Mouse (Mus musculus) liver, embryonic 11.5 days (tissue): Measurements from ENCODE around the gene Scaf1. TPM values are rescaled to one million over a fixed set of nuclear protein-coding genes. Genes with fewer than 3 reads are reported as not detected.
A peak's percentile ranks its signal among the peaks of the same experiment; 100 is the strongest.
"Not testable (repeated sequence)": the region's sequence is repeated elsewhere in the genome, so short reads cannot be mapped to it uniquely, and the experiment has no call there.

ENCODE experiments used
- ATAC-seq: fragments of 200-750 bp; cut with Nextera tagmentation; replicated peaks from 2 replicates; pipeline ENCODE4 v1.8.0; 2017; ENCODE audit warnings: moderate number of reproducible peaks, mild to moderate bottlenecking, moderate TSS enrichment, moderate library complexity; ENCODE audit not compliant: low FRiP score
- DNase-seq: peaks from one replicate; pipeline ENCODE4 v3.0.0-alpha.2; 2017; ENCODE audit warnings: low spot score
- H3K27ac ChIP-seq: fragments of 300-500 bp; sonication (generic); 2 replicates; pipeline ENCODE4 v1.5.1; 2014; ENCODE audit warnings: mild to moderate bottlenecking, low read depth, low read length, control low read depth
- H3K27me3 ChIP-seq: fragments of 300-500 bp; sonication (generic); replicated peaks from 2 replicates; pipeline ENCODE4 v1.6.1; 2014; ENCODE audit warnings: low read length, mixed read lengths; ENCODE audit not compliant: control insufficient read depth, insufficient read depth
- H3K36me3 ChIP-seq: fragments of 300-500 bp; sonication (generic); 2 replicates; pipeline ENCODE4 v1.6.1; 2014; ENCODE audit warnings: mild to moderate bottlenecking, low read length, moderate library complexity, mixed read lengths; ENCODE audit not compliant: control insufficient read depth, insufficient read depth
- H3K4me1 ChIP-seq: fragments of 300-500 bp; sonication (generic); replicated peaks from 2 replicates; pipeline ENCODE4 v1.6.1; 2014; ENCODE audit warnings: low read length, mixed read lengths; ENCODE audit not compliant: control insufficient read depth, insufficient read depth
- H3K4me2 ChIP-seq: fragments of 300-500 bp; sonication (generic); 2 replicates; pipeline ENCODE4 v1.6.1; 2014; ENCODE audit warnings: mild to moderate bottlenecking, control low read depth, moderate library complexity
- H3K4me3 ChIP-seq: fragments of 300-500 bp; sonication (generic); 2 replicates; pipeline ENCODE4 v1.5.1; 2014; ENCODE audit warnings: low read depth, low read length, control low read depth
- H3K9ac ChIP-seq: fragments of 300-500 bp; sonication (generic); 2 replicates; pipeline ENCODE4 v1.6.1; 2014; ENCODE audit warnings: low read depth, low read length, control low read depth
- H3K9me3 ChIP-seq: fragments of 300-500 bp; sonication (generic); 2 replicates; pipeline ENCODE4 v1.6.1; 2016; ENCODE audit warnings: low read length, inconsistent platforms, mixed read lengths; ENCODE audit not compliant: control insufficient read depth
- WGBS: fragments of 180-500 bp; shearing (Covaris S2); extraction: QIAGEN DNeasy Blood & Tissue Kit; methylation state at CpG from one replicate; pipeline ENCODE4 v1.1.7; 2014; 5-methylcytosine and 5-hydroxymethylcytosine counted together
- polyA plus RNA-seq: library from polyadenylated mRNA; unstranded; fragments of >200 nt; fragmentation: Nextera tagmentation; extraction: Ambion mirVana; gene quantifications from 2 replicates; pipeline ENCODE4 v1.2.1, GENCODE M21; 2014

Scaf1 gene
- polyA plus RNA-seq, 1 experiment from 2014 or later = 40.1 TPM

GRCm38 (mm10) chr7:45024281-45025248 is 8.4 kb upstream of the Scaf1 start:
- DNase-seq = no peak
- Histone ChIP-seq H3K9ac (no peak overlapping the region), H3K9me3 (no peaks in the 10 kb centered on the region), H3K36me3 (peaks cover 18% of the 10 kb centered on the region), H3K4me1 (no peaks in the 10 kb centered on the region; the same call in 1 of the 2 replicates), H3K27me3 (0 out of 2 replicates have a peak, but pooled peaks cover 6% of the 10 kb centered on the region), H3K4me2 (no peak overlapping the region), H3K4me3 (no peak overlapping the region), H3K27ac (no peak overlapping the region)
- WGBS = 81% methylated on average over 15 of the region's 15 CpGs
- ATAC-seq = no peak

- peaks cover 13% of the 10 kb centered on the region for H3K36me3 ChIP-seq
- H3K27me3 ChIP-seq, H3K4me2 ChIP-seq, H3K4me1 ChIP-seq, H3K9me3 ChIP-seq, DNase-seq, H3K4me3 ChIP-seq, H3K9ac ChIP-seq, H3K27ac ChIP-seq, ATAC-seq: not testable (repeated sequence)
- 73% methylated on average over 5 of the region's 5 CpGs for WGBS
Measured at GRCm38 (mm10) chr7:45023711-45024110, 7.5 kb upstream of the Scaf1 start.

DNA sequence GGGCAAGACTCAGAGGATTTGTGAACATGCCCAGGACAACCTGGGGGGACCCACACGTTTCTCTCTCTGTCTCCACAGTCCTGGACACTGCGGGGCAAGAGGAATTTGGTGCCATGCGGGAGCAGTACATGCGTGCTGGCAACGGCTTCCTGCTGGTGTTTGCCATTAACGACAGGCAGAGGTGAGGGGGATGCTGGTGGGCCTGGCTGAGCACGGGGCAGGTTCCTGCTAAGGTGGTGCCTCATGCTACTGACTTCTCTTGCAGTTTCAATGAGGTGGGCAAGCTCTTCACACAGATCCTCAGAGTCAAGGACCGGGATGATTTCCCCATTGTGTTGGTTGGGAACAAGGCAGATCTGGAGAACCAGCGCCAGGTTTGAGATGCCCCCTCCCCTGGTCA is 4.1 kb upstream of the Scaf1 start:
- Histone ChIP-seq H3K9ac (no peak overlapping the region), H3K36me3 (no peaks in the 10 kb centered on the region), H3K4me1 (peaks cover 3% of the 10 kb centered on the region), H3K27me3 (0 out of 2 replicates have a peak, but pooled peaks cover 6% of the 10 kb centered on the region), H3K4me3 (no peak overlapping the region), H3K27ac (no peak overlapping the region), H3K9me3 (no peaks in the 10 kb centered on the region), H3K4me2 (no peak overlapping the region)
- DNase-seq (no peak), ATAC-seq (no peak)
- WGBS = 66% methylated on average over 9 of the region's 9 CpGs

GRCm38 (mm10) chr7:45019031-45019571 is 2.9 kb upstream of the Scaf1 start:
- H3K9ac ChIP-seq = no peak overlapping the region
- peak overlapping the region; percentile 18; the same call in 1 of the 2 replicates for H3K4me3 ChIP-seq
- peaks cover 13% of the 10 kb centered on the region for H3K4me1 ChIP-seq
- H3K4me2 ChIP-seq = peak overlapping the region; percentile 86
- no peaks in the 10 kb centered on the region for H3K36me3 ChIP-seq
- DNase-seq (no peak), ATAC-seq (no peak)
- 0 out of 2 replicates have a peak, but pooled peaks cover 6% of the 10 kb centered on the region for H3K27me3 ChIP-seq
- H3K9me3 ChIP-seq = no peaks in the 10 kb centered on the region
- H3K27ac ChIP-seq = no peak overlapping the region
- 28% methylated on average over 8 of the region's 8 CpGs for WGBS

GRCm38 (mm10) chr7:45017242-45018061 is 1.3 kb upstream of the Scaf1 start, which contains the start of gene Rras:
TSS of gene Rras (plus strand) at chr7:45017961.
- peak; percentile 88 for ATAC-seq

DNA sequence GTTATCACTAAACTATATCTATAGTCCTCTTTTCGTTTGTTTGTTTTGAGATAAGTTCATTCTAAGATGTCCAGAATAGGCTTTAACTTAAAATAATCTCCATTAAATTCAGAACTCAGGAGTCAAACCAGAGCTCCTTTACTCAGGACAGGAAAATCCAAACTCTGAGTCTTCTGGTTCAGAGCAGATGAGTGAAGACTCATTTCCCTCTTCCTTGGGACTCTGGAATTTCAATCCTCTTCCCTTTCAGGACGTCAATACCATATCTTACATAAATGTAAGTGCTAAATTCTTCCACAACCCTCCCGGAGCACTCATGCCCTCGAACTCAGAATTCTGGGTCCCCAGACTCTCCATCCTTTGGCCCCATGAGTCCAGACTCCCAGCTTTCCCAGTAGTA is 598 bp upstream of the Scaf1 start:
- DNase-seq (no peak), ATAC-seq (no peak)
- Histone ChIP-seq H3K4me2 (peak overlapping the region; percentile 86), H3K27me3 (0 out of 2 replicates have a peak, but pooled peaks cover 6% of the 10 kb centered on the region), H3K4me3 (peak overlapping the region; percentile 92), H3K9me3 (no peaks in the 10 kb centered on the region), H3K9ac (peak overlapping the region; percentile 69), H3K4me1 (peaks cover 26% of the 10 kb centered on the region), H3K36me3 (peaks cover 12% of the 10 kb centered on the region), H3K27ac (peak overlapping the region; percentile 96)
- 2% methylated on average over 4 of the region's 4 CpGs for WGBS

More at GRCm38 (mm10) chr7:45017242-45018061, 1.3 kb upstream of the Scaf1 start, which contains the start of gene Rras:
- H3K9me3 ChIP-seq = no peaks in the 10 kb centered on the region
- H3K36me3 ChIP-seq = peaks cover 5% of the 10 kb centered on the region
- peak within 1 kb of the TSS; percentile 96 for H3K27ac ChIP-seq
- under 1% methylated on average over 36 of the region's 36 CpGs for WGBS
- peak within 1 kb of the TSS; percentile 86 for H3K4me2 ChIP-seq
- peaks cover 26% of the 10 kb centered on the region for H3K4me1 ChIP-seq
- H3K9ac ChIP-seq = peak within 1 kb of the TSS; percentile 69
- H3K4me3 ChIP-seq = peak within 1 kb of the TSS; percentile 92
- H3K27me3 ChIP-seq = 0 out of 2 replicates have a peak, but pooled peaks cover 6% of the 10 kb centered on the region
- DNase-seq = peak; percentile 86

DNA sequence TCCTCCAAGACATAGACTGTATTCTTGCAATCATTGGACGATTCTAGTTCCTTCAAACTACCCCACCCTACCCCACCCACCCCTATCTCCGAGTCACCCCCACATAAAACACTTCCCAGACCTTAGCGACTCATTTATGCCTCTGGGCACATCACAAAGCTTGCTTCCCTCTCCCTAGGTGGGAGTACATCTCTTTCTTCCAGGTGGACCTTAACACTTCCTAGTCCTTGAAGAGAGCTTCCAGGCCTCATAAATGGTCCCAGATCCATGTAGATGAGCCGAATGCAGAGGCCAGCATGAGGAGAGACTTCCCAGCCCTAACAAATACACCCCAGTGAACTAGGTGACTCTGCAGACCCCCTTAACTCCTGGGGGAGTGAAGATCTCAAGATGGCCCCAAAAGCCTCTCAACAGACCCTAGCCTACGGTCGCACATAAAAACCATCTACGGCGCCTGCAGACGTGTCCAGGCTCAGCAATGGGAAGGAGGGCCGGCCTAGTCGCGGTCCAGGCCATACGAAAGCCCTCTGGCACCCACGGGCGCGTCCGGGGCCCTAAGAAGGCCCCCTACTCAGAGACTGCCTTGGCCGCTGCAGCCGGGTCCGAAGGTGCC is 713 bp downstream of the Scaf1 start:
- Histone ChIP-seq H3K36me3 (peaks cover 19% of the 10 kb centered on the region), H3K4me3 (peak overlapping the region; percentile 92), H3K9me3 (no peaks in the 10 kb centered on the region), H3K9ac (peak overlapping the region; percentile 96), H3K27ac (peak overlapping the region; percentile 95), H3K4me2 (peak overlapping the region; percentile 86), H3K27me3 (0 out of 2 replicates have a peak, but pooled peaks cover 3% of the 10 kb centered on the region), H3K4me1 (peaks cover 26% of the 10 kb centered on the region)
- WGBS = 1% methylated on average over 20 of the region's 20 CpGs
- DNase-seq (no peak), ATAC-seq (no peak)

GRCm38 (mm10) chr7:45014096-45014451 is 2.1 kb downstream of the Scaf1 start:
- 92% methylated on average over 3 of the region's 3 CpGs for WGBS
- DNase-seq (no peak), ATAC-seq (no peak)
- Histone ChIP-seq H3K4me2 (no peak overlapping the region), H3K27me3 (no peaks in the 10 kb centered on the region), H3K4me3 (no peak overlapping the region), H3K36me3 (peaks cover 32% of the 10 kb centered on the region), H3K9ac (no peak overlapping the region), H3K4me1 (peaks cover 25% of the 10 kb centered on the region), H3K27ac (no peak overlapping the region), H3K9me3 (no peaks in the 10 kb centered on the region)
